Mouse (Mus musculus): ENCODE results near the gene Il17rc. TPM values are rescaled to one million over a fixed set of nuclear protein-coding genes. Genes with fewer than 3 reads are reported as not detected.

The Il17rc gene
- polyA plus RNA-seq, 1 experiment from 2014 or later, result 31.1 TPM

- Histone ChIP-seq H3K4me1 (ENCODE audit: insufficient read depth, low read depth, low read length) (no peaks in the 10 kb centered on the region), H3K27me3 (replicated peaks; ENCODE audit: insufficient read depth, low read length) (no peaks in the 10 kb centered on the region), H3K9me3 (ENCODE audit: low read length) (no peaks in the 10 kb centered on the region), H3K9ac (replicated peaks; ENCODE audit: low read depth) (no peak overlapping the region), H3K4me3 (ENCODE audit: low read depth, low read length) (no peak overlapping the region), H3K27ac (ENCODE audit: low read length) (no peak overlapping the region), H3K4me2 (replicated peaks; ENCODE audit: low read depth, low read length) (no peak overlapping the region), H3K36me3 (ENCODE audit: insufficient read depth, low read length) (no peaks in the 10 kb centered on the region)
- ATAC-seq (no peak), DNase-seq (ENCODE audit: low spot score) (no peak)
- WGBS, result 46% methylated on average over 7 of the region's 7 CpGs
- TF ChIP-seq EP300 (IDR thresholded peaks at IDR 0.05) (no peak), CTCF (IDR thresholded peaks at IDR 0.05) (no peak)
Measured at GRCm38 (mm10) chr6:113464040-113464439, 7.2 kb upstream of the Il17rc start.

GRCm38 (mm10) chr6:113465602-113466001, 5.6 kb upstream of the Il17rc start:
- Histone ChIP-seq H3K27me3 (replicated peaks; ENCODE audit: insufficient read depth, low read length) (no peaks in the 10 kb centered on the region), H3K36me3 (ENCODE audit: insufficient read depth, low read length) (no peaks in the 10 kb centered on the region), H3K9me3 (ENCODE audit: low read length) (no peaks in the 10 kb centered on the region), H3K9ac (replicated peaks; ENCODE audit: low read depth) (no peak overlapping the region), H3K27ac (ENCODE audit: low read length) (no peak overlapping the region), H3K4me2 (replicated peaks; ENCODE audit: low read depth, low read length) (no peak overlapping the region), H3K4me1 (ENCODE audit: insufficient read depth, low read depth, low read length) (no peaks in the 10 kb centered on the region), H3K4me3 (ENCODE audit: low read depth, low read length) (no peak overlapping the region)
- TF ChIP-seq EP300 (IDR thresholded peaks at IDR 0.05) (no peak), CTCF (IDR thresholded peaks at IDR 0.05) (peak; percentile 57)
- DNase-seq (ENCODE audit: low spot score), result no peak
- ATAC-seq, result no peak
- WGBS, result 53% methylated on average over 5 of the region's 5 CpGs

- H3K9me3 ChIP-seq (ENCODE audit: low read length), result no peaks in the 10 kb centered on the region
- ATAC-seq, result no peak
- H3K9ac ChIP-seq (replicated peaks; ENCODE audit: low read depth), result no peak overlapping the region
- no peaks in the 10 kb centered on the region for H3K27me3 ChIP-seq (replicated peaks; ENCODE audit: insufficient read depth, low read length)
- no peak overlapping the region for H3K4me2 ChIP-seq (replicated peaks; ENCODE audit: low read depth, low read length)
- H3K27ac ChIP-seq (ENCODE audit: low read length), result no peak overlapping the region
- 68% methylated on average over 3 of the region's 3 CpGs for WGBS
- no peak overlapping the region for H3K4me3 ChIP-seq (ENCODE audit: low read depth, low read length)
- peaks cover 8% of the 10 kb centered on the region; the same call in 1 of the 2 replicates for H3K4me1 ChIP-seq (ENCODE audit: insufficient read depth, low read depth, low read length)
- no peaks in the 10 kb centered on the region for H3K36me3 ChIP-seq (ENCODE audit: insufficient read depth, low read length)
- no peak for DNase-seq (ENCODE audit: low spot score)
- no peak for TF ChIP-seq EP300 (IDR thresholded peaks at IDR 0.05)
- TF ChIP-seq CTCF (IDR thresholded peaks at IDR 0.05), result no peak
Measured at GRCm38 (mm10) chr6:113468512-113468911, 2.7 kb upstream of the Il17rc start.

- Histone ChIP-seq H3K27ac (ENCODE audit: low read length) (no peak overlapping the region), H3K4me2 (replicated peaks; ENCODE audit: low read depth, low read length) (peak overlapping the region; percentile 64), H3K9ac (replicated peaks; ENCODE audit: low read depth) (no peak overlapping the region), H3K4me3 (ENCODE audit: low read depth, low read length) (peak overlapping the region; percentile 20; the same call in 1 of the 2 replicates), H3K36me3 (ENCODE audit: insufficient read depth, low read length) (no peaks in the 10 kb centered on the region), H3K4me1 (ENCODE audit: insufficient read depth, low read depth, low read length) (peaks cover 8% of the 10 kb centered on the region; the same call in 1 of the 2 replicates), H3K9me3 (ENCODE audit: low read length) (no peaks in the 10 kb centered on the region), H3K27me3 (replicated peaks; ENCODE audit: insufficient read depth, low read length) (no peaks in the 10 kb centered on the region)
- TF ChIP-seq CTCF (IDR thresholded peaks at IDR 0.05), result peak; percentile 81
- no peak for TF ChIP-seq EP300 (IDR thresholded peaks at IDR 0.05)
- ATAC-seq (peak; percentile 71), DNase-seq (ENCODE audit: low spot score) (peak; percentile 73)
- WGBS, result 4% methylated on average over 9 of the region's 9 CpGs
Measured at GRCm38 (mm10) chr6:113469021-113469420, 2.2 kb upstream of the Il17rc start.

DNA sequence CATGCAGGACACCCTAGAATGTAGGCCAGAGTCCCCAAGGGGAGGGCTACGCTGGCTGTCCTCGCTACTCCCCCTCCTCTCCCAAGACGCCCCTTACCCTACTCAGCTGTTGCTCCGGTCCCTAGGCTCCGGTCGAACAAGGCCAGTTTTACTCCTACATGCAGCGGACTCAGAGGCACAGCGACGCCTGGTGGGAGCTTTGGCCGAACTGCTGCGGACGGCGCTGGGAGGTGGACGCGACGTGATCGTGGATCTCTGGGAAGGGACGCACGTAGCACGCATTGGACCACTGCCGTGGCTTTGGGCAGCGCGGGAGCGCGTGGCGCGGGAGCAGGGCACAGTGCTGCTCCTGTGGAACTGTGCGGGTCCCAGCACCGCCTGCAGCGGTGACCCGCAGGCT, 1.8 kb upstream of the Il17rc start:
- DNase-seq (ENCODE audit: low spot score) (peak; percentile 75), ATAC-seq (peak; percentile 71)
- H3K9me3 ChIP-seq (ENCODE audit: low read length), result no peaks in the 10 kb centered on the region

DNA sequence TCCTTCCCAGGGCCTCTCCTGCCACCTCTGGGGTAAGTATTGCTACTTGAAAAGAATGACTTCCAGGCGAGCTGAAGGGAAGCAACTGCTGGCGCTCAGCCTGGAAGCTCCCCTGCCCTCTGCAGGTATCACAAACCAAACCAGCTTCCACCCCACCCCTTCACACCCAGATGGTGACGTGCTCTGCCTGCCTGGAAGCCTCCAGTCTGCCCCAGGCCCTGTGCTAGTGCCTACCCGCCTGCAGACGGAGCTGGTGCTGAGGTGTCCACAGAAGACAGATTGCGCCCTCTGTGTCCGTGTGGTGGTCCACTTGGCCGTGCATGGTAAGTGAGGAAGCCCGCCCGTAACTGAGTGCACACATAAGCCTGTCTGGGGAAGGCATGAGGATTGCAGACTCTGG, 834 bp downstream of the Il17rc start:
- Histone ChIP-seq H3K27me3 (replicated peaks; ENCODE audit: insufficient read depth, low read length) (no peaks in the 10 kb centered on the region), H3K9ac (replicated peaks; ENCODE audit: low read depth) (no peak overlapping the region), H3K36me3 (ENCODE audit: insufficient read depth, low read length) (no peaks in the 10 kb centered on the region), H3K4me2 (replicated peaks; ENCODE audit: low read depth, low read length) (peak overlapping the region; percentile 69), H3K27ac (ENCODE audit: low read length) (peak overlapping the region; percentile 72; the same call in 1 of the 2 replicates), H3K9me3 (ENCODE audit: low read length) (no peaks in the 10 kb centered on the region), H3K4me3 (ENCODE audit: low read depth, low read length) (peak overlapping the region; percentile 38), H3K4me1 (ENCODE audit: insufficient read depth, low read depth, low read length) (peaks cover 8% of the 10 kb centered on the region; the same call in 1 of the 2 replicates)
- ATAC-seq, result peak; percentile 19
- TF ChIP-seq CTCF (IDR thresholded peaks at IDR 0.05) (peak; percentile 37; the same call in 1 of the 2 replicates), EP300 (IDR thresholded peaks at IDR 0.05) (no peak)
- WGBS, result 51% methylated on average over 10 of the region's 10 CpGs
- peak; percentile 31 for DNase-seq (ENCODE audit: low spot score)

More for the DNA sequence above, 1.8 kb upstream of the Il17rc start:
- H3K4me2 ChIP-seq (replicated peaks; ENCODE audit: low read depth, low read length), result peak overlapping the region; percentile 64
- peak overlapping the region; percentile 20 for H3K4me3 ChIP-seq (ENCODE audit: low read depth, low read length)
- H3K9ac ChIP-seq (replicated peaks; ENCODE audit: low read depth), result no peak overlapping the region; the same call in 1 of the 2 replicates
- WGBS, result under 1% methylated on average over 27 of the region's 31 CpGs
- H3K4me1 ChIP-seq (ENCODE audit: insufficient read depth, low read depth, low read length), result peaks cover 8% of the 10 kb centered on the region; the same call in 1 of the 2 replicates
- H3K27me3 ChIP-seq (replicated peaks; ENCODE audit: insufficient read depth, low read length), result no peaks in the 10 kb centered on the region
- no peak for TF ChIP-seq EP300 (IDR thresholded peaks at IDR 0.05)
- peak; percentile 94 for TF ChIP-seq CTCF (IDR thresholded peaks at IDR 0.05)
- H3K36me3 ChIP-seq (ENCODE audit: insufficient read depth, low read length), result no peaks in the 10 kb centered on the region
- H3K27ac ChIP-seq (ENCODE audit: low read length), result no peak overlapping the region

Measured in lung, postnatal 0 days (tissue).